In genomic region chr6:81956399-81956798, GRCm38 (mm10) we compare ENCODE assay signal across 10 mouse cellular contexts. TPM values are rescaled to one million over a fixed set of nuclear protein-coding genes. Genes with fewer than 3 reads are reported as not detected.
A peak's percentile ranks its signal among the peaks of the same experiment; 100 is the strongest.
DNase-seq lines count a peak whose midpoint lies in the region; ATAC-seq and TF ChIP-seq lines count a peak whose summit lies in the region.
"Had no signal": no experiment of that assay in that cellular context is flagged by ENCODE, and none has a peak within 500 bp of the region (broad histone marks: within the 10 kb centered on the region; RNA-seq: fewer than 3 reads in every experiment).

No protein-coding gene starts in this region.

- peak; percentile 59 for TF ChIP-seq CTCF in hindbrain, postnatal 0 days (IDR thresholded peaks at IDR 0.05; ENCODE audit: low read depth)

- no peak overlapping the region for H3K4me2 ChIP-seq in hindbrain, postnatal 0 days (ENCODE audit: low read depth, low read length)
- H3K4me2 ChIP-seq in hindbrain, embryonic 13.5 days, result no peak overlapping the region

- peaks cover 46% of the 10 kb centered on the region for H3K36me3 ChIP-seq in hindbrain, postnatal 0 days (ENCODE audit: insufficient read depth, low read length)
- H3K36me3 ChIP-seq in hindbrain, embryonic 13.5 days, result peaks cover 90% of the 10 kb centered on the region
- H3K36me3 ChIP-seq in splenic B cell, adult 2 months (ENCODE audit: control insufficient read depth, insufficient read depth, low read length, poor library complexity, severe bottlenecking), result peaks cover 6% of the 10 kb centered on the region

- intact Hi-C loops in left cerebral cortex, postnatal 25 days (cut with DNase I), result no loop called here
- intact Hi-C loops in left cerebral cortex, postnatal 36 days (cut with DNase I), result loop anchor here (10.0 kb wide), 1 partner anchor 122 kb away; no protein-coding TSS in a partner anchor

- DNase-seq in hindbrain, postnatal 0 days (ENCODE audit: low spot score), result peak; percentile 7
- DNase-seq in right cerebral cortex, postnatal 4 days, result peak; percentile 26
- no peak for DNase-seq in right cerebral cortex, postnatal 10 days (ENCODE audit: low spot score in 2 of 2)
- peak; percentile 19 for DNase-seq in adipocyte (ENCODE audit: low spot score)
- DNase-seq in splenic B cell, adult 2 months (ENCODE audit: low read depth, low spot score), result peak; percentile 32
- DNase-seq in left cerebral cortex, postnatal 25 days (ENCODE audit: low spot score in 2 of 2), result no peak
- no peak for DNase-seq in left cerebral cortex, postnatal 36 days (ENCODE audit: low spot score in 2 of 2)
- DNase-seq: lung, adult 2 months had no signal

- ATAC-seq in hindbrain, postnatal 0 days, result no peak
- ATAC-seq in hindbrain, embryonic 13.5 days (ENCODE audit: low FRiP score), result no peak

- H3K27me3 ChIP-seq in hindbrain, postnatal 0 days (ENCODE audit: insufficient read depth, low read length), result no peaks in the 10 kb centered on the region
- no peaks in the 10 kb centered on the region for H3K27me3 ChIP-seq in hindbrain, embryonic 13.5 days
- no peaks in the 10 kb centered on the region for H3K27me3 ChIP-seq in splenic B cell, adult 2 months (ENCODE audit: control insufficient read depth, insufficient read depth, low read length, poor library complexity, severe bottlenecking)

- H3K4me1 ChIP-seq in hindbrain, postnatal 0 days (ENCODE audit: insufficient read depth, low read length), result no peaks in the 10 kb centered on the region
- H3K4me1 ChIP-seq in hindbrain, embryonic 13.5 days (replicated peaks), result no peaks in the 10 kb centered on the region
- H3K4me1 ChIP-seq: hindbrain, embryonic 10.5 days had no signal

- no peak overlapping the region for H3K4me3 ChIP-seq in hindbrain, postnatal 0 days (ENCODE audit: low read length)
- no peak overlapping the region for H3K4me3 ChIP-seq in hindbrain, embryonic 13.5 days
- H3K4me3 ChIP-seq: hindbrain, embryonic 10.5 days had no signal

- 93% methylated on average over 4 of the region's 4 CpGs for WGBS in hindbrain, postnatal 0 days
- WGBS in hindbrain, embryonic 13.5 days, result 94% methylated on average over 4 of the region's 4 CpGs

- H3K9me3 ChIP-seq in hindbrain, postnatal 0 days (ENCODE audit: low read length), result no peaks in the 10 kb centered on the region
- no peaks in the 10 kb centered on the region for H3K9me3 ChIP-seq in hindbrain, embryonic 13.5 days

- H3K9ac ChIP-seq in hindbrain, postnatal 0 days (replicated peaks; ENCODE audit: low read length), result no peak overlapping the region
- H3K9ac ChIP-seq in hindbrain, embryonic 13.5 days, result no peak overlapping the region

- no peak overlapping the region for H3K27ac ChIP-seq in hindbrain, postnatal 0 days
- H3K27ac ChIP-seq in hindbrain, embryonic 13.5 days, result no peak overlapping the region
- H3K27ac ChIP-seq: hindbrain, embryonic 10.5 days had no signal

RNA-seq across cellular contexts. Expression of gene Mrpl19, which starts 9.4 kb away (rescaled TPM):
- 4.3 and 5.2 TPM in 2 replicates for total RNA-seq in hindbrain, postnatal 0 days (2014; rRNA removed)
- 31.9 and 36.4 TPM in 2 replicates for polyA plus RNA-seq in hindbrain, postnatal 0 days (2015; fragmentation: Nextera tagmentation; extraction: Ambion mirVana)
- 41.9 and 48.5 TPM in 2 replicates for polyA plus RNA-seq in hindbrain, embryonic 13.5 days (2015; fragmentation: Nextera tagmentation; extraction: Ambion mirVana)
- total RNA-seq in left cerebral cortex, postnatal 25 days (2021), result 10 to 100 TPM; 25.8 to 33.0 TPM
- 10 to 100 TPM; 31.4 to 43.3 TPM for total RNA-seq in left cerebral cortex, postnatal 36 days (2021)

RNA-seq across cellular contexts. Expression of gene Gcfc2, which starts 32.9 kb away (rescaled TPM):
- 9.5 and 9.8 TPM in 2 replicates for total RNA-seq in hindbrain, postnatal 0 days (2014; rRNA removed)
- 5.2 and 6.5 TPM in 2 replicates for polyA plus RNA-seq in hindbrain, postnatal 0 days (2015; fragmentation: Nextera tagmentation; extraction: Ambion mirVana)
- polyA plus RNA-seq in hindbrain, embryonic 13.5 days (2015; fragmentation: Nextera tagmentation; extraction: Ambion mirVana), result 6.2 and 7.7 TPM in 2 replicates
- 10 to 100 TPM in 1 of 2 experiments, 1 to 10 TPM in 1; 8.7 to 10.7 TPM for total RNA-seq in left cerebral cortex, postnatal 25 days (2021)
- total RNA-seq in left cerebral cortex, postnatal 36 days (2021), result 10 to 100 TPM in 1 of 2 experiments, 1 to 10 TPM in 1; 6.4 to 12.4 TPM

Comparison
In these comparisons a context has a peak if more than half of its experiments do, and no peak if none do; other contexts are left out.
1. DNase-seq: peak in hindbrain, postnatal 0 days (single experiment), right cerebral cortex, postnatal 4 days (single experiment), adipocyte (single experiment) and splenic B cell, adult 2 months (single experiment); none in right cerebral cortex, postnatal 10 days (0 of 2), left cerebral cortex, postnatal 25 days (0 of 2) and left cerebral cortex, postnatal 36 days (0 of 2).